Mouse (Mus musculus) liver, embryonic 14.5 days (tissue): ENCODE data around the gene Tfdp1.

Experiments used
- CTCF ChIP-seq: IDR thresholded peaks from 2 replicates; pipeline ENCODE4 v1.5.1; 2016; ENCODE audit warnings: antibody characterized with exemption, low read depth, control low read depth
- EP300 ChIP-seq: IDR thresholded peaks from 2 replicates; pipeline ENCODE4 v1.6.1; 2016; ENCODE audit warnings: antibody characterized with exemption, low read depth

DNA sequence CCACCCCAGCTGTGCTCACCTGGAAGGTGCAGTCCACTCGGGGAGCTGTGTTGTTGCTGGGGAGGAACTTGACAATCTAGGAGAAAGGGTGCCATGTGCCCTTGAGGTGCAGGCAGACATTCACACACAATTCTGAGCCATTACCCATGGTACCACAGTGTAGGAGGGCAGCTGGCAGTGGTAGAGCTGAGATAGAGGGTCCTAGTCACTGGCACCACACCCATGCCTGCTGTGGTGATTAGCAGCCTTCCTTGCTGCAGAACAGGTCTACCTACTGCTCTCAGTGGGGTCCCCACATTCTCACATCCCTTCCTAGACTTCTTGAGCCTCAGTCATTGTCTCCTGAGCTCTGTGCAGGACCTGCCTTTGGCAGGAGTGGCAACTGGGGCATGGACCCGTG is 50.2 kb downstream of the Tfdp1 start:
- TF ChIP-seq CTCF (no peak), EP300 (no peak)
